Mouse (Mus musculus) heart, embryonic 14.5 days (tissue): ENCODE data around the gene 1810055G02Rik. TPM values are rescaled to one million over a fixed set of nuclear protein-coding genes. Genes with fewer than 3 reads are reported as not detected.

Experiments
- ATAC-seq: fragments of 200-750 bp; cut with Nextera tagmentation; 2 replicates; pipeline ENCODE4 v1.8.0; 2017; ENCODE audit warnings: low read depth, moderate TSS enrichment; ENCODE audit not compliant: insufficient number of reproducible peaks, insufficient read depth, low FRiP score
- H3K27ac ChIP-seq, 2 experiments: fragments of 200-500 bp in 1 of 2; fragments of 300-500 bp in 1 of 2; sonication (generic) in 1 of 2; replicated peaks in 1 of 2; 2 replicates each; pipeline ENCODE4 v1.5.1; 2012 to 2014; ENCODE audit warnings: low read depth in 2 of 2, low read length in 2 of 2, control low read depth in 1 of 2, mild to moderate bottlenecking in 1 of 2, mixed read lengths in 1 of 2; ENCODE audit not compliant: control insufficient read depth in 1 of 2, insufficient read depth in 1 of 2
- H3K27me3 ChIP-seq: fragments of 300-500 bp; sonication (generic); 2 replicates; pipeline ENCODE4 v1.6.1; 2014; ENCODE audit warnings: mild to moderate bottlenecking, low read length, control low read depth; ENCODE audit not compliant: control insufficient read depth, insufficient read depth
- H3K36me3 ChIP-seq: fragments of 300-500 bp; sonication (generic); 2 replicates; pipeline ENCODE4 v1.6.1; 2014; ENCODE audit warnings: mild to moderate bottlenecking, control low read depth, low read length, mixed read lengths; ENCODE audit not compliant: control insufficient read depth, insufficient read depth
- H3K4me1 ChIP-seq, 2 experiments: fragments of 200-500 bp in 1 of 2; fragments of 300-500 bp in 1 of 2; sonication (generic) in 1 of 2; 2 replicates each; pipeline ENCODE4 v1.6.1; 2012 to 2014; ENCODE audit warnings: low read length in 2 of 2, control low read depth in 1 of 2, mixed read lengths in 1 of 2; ENCODE audit not compliant: control insufficient read depth in 2 of 2, insufficient read depth in 2 of 2
- H3K4me2 ChIP-seq: fragments of 300-500 bp; sonication (generic); 2 replicates; pipeline ENCODE4 v1.6.1; 2014; ENCODE audit warnings: mild to moderate bottlenecking, low read length
- H3K4me3 ChIP-seq, 2 experiments: fragments of 200-500 bp in 1 of 2; fragments of 300-500 bp in 1 of 2; sonication (generic) in 1 of 2; 2 replicates each; pipeline ENCODE4 v1.5.1; 2012 to 2014; ENCODE audit warnings: low read length in 2 of 2, mild to moderate bottlenecking in 2 of 2, control low read depth in 1 of 2, low read depth in 1 of 2, moderate library complexity in 1 of 2; ENCODE audit not compliant: control insufficient read depth in 1 of 2, insufficient read depth in 1 of 2
- H3K9ac ChIP-seq: fragments of 300-500 bp; sonication (generic); 2 replicates; pipeline ENCODE4 v1.6.1; 2014; ENCODE audit warnings: mild to moderate bottlenecking, low read length
- H3K9me3 ChIP-seq: fragments of 300-500 bp; sonication (generic); 2 replicates; pipeline ENCODE4 v1.6.1; 2016; ENCODE audit warnings: low read length, control low read depth; ENCODE audit not compliant: control insufficient read depth
- WGBS: fragments of 180-500 bp; shearing (Covaris S2); extraction: QIAGEN DNeasy Blood & Tissue Kit; methylation state at CpG from one replicate; pipeline ENCODE4 v1.1.7; 2014; 5-methylcytosine and 5-hydroxymethylcytosine counted together
- polyA plus RNA-seq: library from polyadenylated mRNA; unstranded; fragments of >200 nt; fragmentation: Nextera tagmentation; extraction: Ambion mirVana; gene quantifications from 2 replicates; pipeline ENCODE4 v1.2.1, GENCODE M21; 2014

Gene 1810055G02Rik
- polyA plus RNA-seq, 1 experiment from 2014 or later = 18.2 TPM

GRCm38 (mm10) chr19:3728901-3729300, 20.8 kb downstream of the 1810055G02Rik start:
- no peak overlapping the region for H3K4me2 ChIP-seq
- no peak overlapping the region for H3K4me3 ChIP-seq
- no peaks in the 10 kb centered on the region for H3K36me3 ChIP-seq
- H3K4me1 ChIP-seq = no peaks in the 10 kb centered on the region
- 59% methylated on average over 2 of the region's 2 CpGs for WGBS
- H3K27ac ChIP-seq = no peak overlapping the region
- H3K27me3 ChIP-seq = no peaks in the 10 kb centered on the region
- no peak overlapping the region for H3K9ac ChIP-seq
- no peaks in the 10 kb centered on the region; the same call in 1 of the 2 replicates for H3K9me3 ChIP-seq
- ATAC-seq = no peak

- H3K4me1 ChIP-seq = no peaks in the 10 kb centered on the region
- H3K9ac ChIP-seq = no peak overlapping the region
- no peak overlapping the region for H3K27ac ChIP-seq
- H3K9me3 ChIP-seq = no peaks in the 10 kb centered on the region
- no peak for ATAC-seq
- WGBS = 74% methylated on average over 7 of the region's 7 CpGs
- H3K4me3 ChIP-seq = no peak overlapping the region
- H3K4me2 ChIP-seq = no peak overlapping the region
- no peaks in the 10 kb centered on the region for H3K36me3 ChIP-seq
- H3K27me3 ChIP-seq = no peaks in the 10 kb centered on the region
Measured at GRCm38 (mm10) chr19:3730781-3731646, 22.9 kb downstream of the 1810055G02Rik start.

GRCm38 (mm10) chr19:3736001-3736400, 27.9 kb downstream of the 1810055G02Rik start:
- no peak for ATAC-seq
- Histone ChIP-seq H3K27me3 (no peaks in the 10 kb centered on the region), H3K4me2 (no peak overlapping the region), H3K9me3 (no peaks in the 10 kb centered on the region), H3K4me1 (no peaks in the 10 kb centered on the region), H3K36me3 (no peaks in the 10 kb centered on the region), H3K27ac (no peak overlapping the region), H3K4me3 (no peak overlapping the region), H3K9ac (no peak overlapping the region)
- whole genome bisulfite sequencing = 76% methylated on average over 3 of the region's 3 CpGs

GRCm38 (mm10) chr19:3739650-3740049, 31.6 kb downstream of the 1810055G02Rik start:
- 89% methylated on average over 7 of the region's 7 CpGs for WGBS
- Histone ChIP-seq H3K9me3 (no peaks in the 10 kb centered on the region), H3K4me2 (no peak overlapping the region), H3K9ac (no peak overlapping the region), H3K4me1 (0 out of 4 replicates have a peak, but pooled peaks cover 0 to 3% of the 10 kb centered on the region in 2 experiments), H3K27me3 (no peaks in the 10 kb centered on the region), H3K27ac (no peak overlapping the region), H3K4me3 (no peak overlapping the region), H3K36me3 (no peaks in the 10 kb centered on the region)
- ATAC-seq = no peak

- Histone ChIP-seq H3K4me1 (0 out of 4 replicates have a peak, but pooled peaks cover 0 to 4% of the 10 kb centered on the region in 2 experiments), H3K36me3 (no peaks in the 10 kb centered on the region), H3K4me3 (no peak overlapping the region), H3K9me3 (peaks cover 5% of the 10 kb centered on the region; the same call in 1 of the 2 replicates), H3K4me2 (no peak overlapping the region), H3K9ac (no peak overlapping the region), H3K27me3 (no peaks in the 10 kb centered on the region), H3K27ac (no peak overlapping the region)
- 50% methylated on average over 4 of the region's 4 CpGs for whole genome bisulfite sequencing
- no peak for ATAC-seq
Measured at GRCm38 (mm10) chr19:3742716-3743115, 34.6 kb downstream of the 1810055G02Rik start.

GRCm38 (mm10) chr19:3743362-3743761, 35.3 kb downstream of the 1810055G02Rik start:
- Histone ChIP-seq H3K9ac (no peak overlapping the region), H3K9me3 (peaks cover 7% of the 10 kb centered on the region; the same call in 1 of the 2 replicates), H3K36me3 (no peaks in the 10 kb centered on the region), H3K27me3 (no peaks in the 10 kb centered on the region), H3K27ac (no peak overlapping the region), H3K4me3 (no peak overlapping the region), H3K4me2 (peak overlapping the region; percentile 82), H3K4me1 (0 out of 4 replicates have a peak, but pooled peaks cover 0 to 4% of the 10 kb centered on the region in 2 experiments)
- no peak for ATAC-seq
- 86% methylated on average over 7 of the region's 7 CpGs for WGBS

GRCm38 (mm10) chr19:3743851-3744512, 35.9 kb downstream of the 1810055G02Rik start:
- ATAC-seq = no peak

More at GRCm38 (mm10) chr19:3743851-3744512, 35.9 kb downstream of the 1810055G02Rik start:
- Histone ChIP-seq H3K36me3 (no peaks in the 10 kb centered on the region), H3K4me3 (peak overlapping the region; percentile 61 to 81), H3K4me2 (peak overlapping the region; percentile 82), H3K27ac (peak overlapping the region; percentile 47 to 54; a peak in 2 of 4 replicates), H3K9me3 (peaks cover 9% of the 10 kb centered on the region; the same call in 1 of the 2 replicates), H3K27me3 (no peaks in the 10 kb centered on the region), H3K4me1 (0 out of 4 replicates have a peak, but pooled peaks cover 0 to 4% of the 10 kb centered on the region in 2 experiments), H3K9ac (peak overlapping the region; percentile 80)
- WGBS = 4% methylated on average over 13 of the region's 13 CpGs
